Mouse (Mus musculus) CH12.LX (cell line): ENCODE data around the gene Pla2g5. TPM values are rescaled to one million over a fixed set of nuclear protein-coding genes. Genes with fewer than 3 reads are reported as not detected.
"Not testable (repeated sequence)": the region's sequence is repeated elsewhere in the genome, so short reads cannot be mapped to it uniquely, and the experiment has no call there.

ENCODE experiments used
- DNase-seq: peaks from one replicate; pipeline ENCODE4 v3.0.0-alpha.2; 2013; ENCODE audit errors: extremely low read depth
- H3K27ac ChIP-seq: 2 replicates; pipeline ENCODE4 v1.5.1; 2012; ENCODE audit warnings: low read depth, mild to moderate bottlenecking, control low read depth, moderate library complexity; ENCODE audit not compliant: insufficient read depth
- H3K27me3 ChIP-seq: replicated peaks from 2 replicates; pipeline ENCODE3; 2012; ENCODE audit warnings: inconsistent platforms
- H3K36me3 ChIP-seq, 2 experiments: replicated peaks in 1 of 2; 2 replicates each; pipeline versions ENCODE3 to v1.6.1; 2012; ENCODE audit warnings: inconsistent platforms in 1 of 2, low read length in 1 of 2, mild to moderate bottlenecking in 1 of 2, mixed read lengths in 1 of 2, moderate library complexity in 1 of 2; ENCODE audit not compliant: control insufficient read depth in 1 of 2, insufficient read depth in 1 of 2
- H3K4me1 ChIP-seq, 2 experiments: 2 replicates each; pipeline ENCODE4 v1.6.1; 2012; ENCODE audit warnings: inconsistent platforms in 1 of 2, moderate library complexity in 1 of 2; ENCODE audit not compliant: insufficient read depth in 2 of 2, control insufficient read depth in 1 of 2
- H3K4me2 ChIP-seq: 2 replicates; pipeline ENCODE4 v1.6.1; 2012; ENCODE audit warnings: low read depth, mild to moderate bottlenecking, control low read depth; ENCODE audit not compliant: poor library complexity, insufficient read depth, severe bottlenecking
- H3K4me3 ChIP-seq, 3 experiments: fragments of 150-350 bp in 1 of 3; sonication (generic) in 1 of 3; replicated peaks in 1 of 3; 2 replicates each; pipeline versions ENCODE3 to v1.5.1; 2011 to 2012; ENCODE audit warnings: low read depth in 2 of 3, low read length in 2 of 3, mild to moderate bottlenecking in 2 of 3, moderate library complexity in 2 of 3, control low read depth in 1 of 3, improper control_type of control experiment in 1 of 3, inconsistent platforms in 1 of 3, mixed read lengths in 1 of 3; ENCODE audit not compliant: poor library complexity in 1 of 3
- H3K79me2 ChIP-seq: replicated peaks from 2 replicates; pipeline ENCODE4 v1.6.1; 2012; ENCODE audit warnings: mild to moderate bottlenecking, moderate library complexity; ENCODE audit not compliant: control insufficient read depth, poor library complexity, insufficient read depth, severe bottlenecking; ENCODE audit errors: extremely low read depth
- H3K9ac ChIP-seq: 2 replicates; pipeline ENCODE4 v1.6.1; 2012; ENCODE audit warnings: low read depth, mild to moderate bottlenecking, control low read depth, moderate library complexity; ENCODE audit not compliant: insufficient read depth
- H3K9me3 ChIP-seq: replicated peaks from 2 replicates; pipeline ENCODE3; 2012; ENCODE audit warnings: low read length, inconsistent platforms, mixed read lengths
- CHD1 ChIP-seq: IDR thresholded peaks from 2 replicates; pipeline ENCODE4 v1.6.1; 2012; ENCODE audit warnings: low read depth, low read length, improper control_type of control experiment, inconsistent platforms
- E2F4 ChIP-seq: IDR thresholded peaks from 2 replicates; pipeline ENCODE4 v1.6.1; 2011; ENCODE audit warnings: low read depth, low read length, improper control_type of control experiment; ENCODE audit not compliant: insufficient replicate concordance
- EP300 ChIP-seq: IDR thresholded peaks from 2 replicates; pipeline ENCODE4 v1.6.1; 2011; ENCODE audit warnings: low read length, improper control_type of control experiment
- ETS1 ChIP-seq: conservative IDR thresholded peaks from 2 replicates; pipeline ENCODE4 v1.6.1; 2012; ENCODE audit warnings: low read depth, mild to moderate bottlenecking, inconsistent platforms, low read length, improper control_type of control experiment, moderate library complexity
- GABPA ChIP-seq: IDR thresholded peaks from 2 replicates; pipeline ENCODE4 v1.6.1; 2012; ENCODE audit warnings: low read depth, low read length, improper control_type of control experiment, inconsistent platforms; ENCODE audit not compliant: insufficient replicate concordance
- IRF4 ChIP-seq: IDR thresholded peaks from 2 replicates; pipeline ENCODE4 v1.6.1; 2014; ENCODE audit warnings: low read depth, mild to moderate bottlenecking, inconsistent platforms, low read length, improper control_type of control experiment
- JUN ChIP-seq: IDR thresholded peaks from 2 replicates; pipeline ENCODE4 v1.6.1; 2011; ENCODE audit warnings: low read depth, mild to moderate bottlenecking, low read length, improper control_type of control experiment, moderate library complexity; ENCODE audit not compliant: insufficient read depth
- MAFK ChIP-seq: IDR thresholded peaks from 2 replicates; pipeline ENCODE4 v1.6.1; 2011; ENCODE audit warnings: low read length, improper control_type of control experiment; ENCODE audit not compliant: insufficient replicate concordance
- MAZ ChIP-seq: IDR thresholded peaks from 2 replicates; pipeline ENCODE4 v1.6.1; 2012; ENCODE audit warnings: low read depth, mild to moderate bottlenecking, inconsistent platforms, low read length, improper control_type of control experiment, moderate library complexity
- MXI1 ChIP-seq: IDR thresholded peaks from 2 replicates; pipeline ENCODE4 v1.6.1; 2011; ENCODE audit warnings: mild to moderate bottlenecking, low read depth, low read length, improper control_type of control experiment
- MYC ChIP-seq: IDR thresholded peaks from 2 replicates; pipeline ENCODE4 v1.6.1; 2011; ENCODE audit warnings: low read depth, mild to moderate bottlenecking, improper control_type of control experiment, low read length
- NELFE ChIP-seq: IDR thresholded peaks from 2 replicates; pipeline ENCODE4 v1.6.1; 2011; ENCODE audit warnings: low read depth, low read length, improper control_type of control experiment
- POLR2AphosphoS2 ChIP-seq: IDR thresholded peaks from 2 replicates; pipeline ENCODE4 v1.6.1; 2011; ENCODE audit warnings: low read depth, low read length, improper control_type of control experiment
- RAD21 ChIP-seq: IDR thresholded peaks from 2 replicates; pipeline ENCODE4 v1.6.1; 2011; ENCODE audit warnings: low read depth, mild to moderate bottlenecking, low read length, improper control_type of control experiment, moderate library complexity
- RCOR1 ChIP-seq: conservative IDR thresholded peaks from 2 replicates; pipeline ENCODE4 v1.6.1; 2012; ENCODE audit warnings: low read depth, mild to moderate bottlenecking, inconsistent platforms, low read length, improper control_type of control experiment
- TCF12 ChIP-seq: IDR thresholded peaks from 2 replicates; pipeline ENCODE4 v1.6.1; 2014; ENCODE audit warnings: low read depth, mild to moderate bottlenecking, inconsistent platforms, low read length, improper control_type of control experiment
- UBTF ChIP-seq: IDR thresholded peaks from 2 replicates; pipeline ENCODE4 v1.6.1; 2012; ENCODE audit warnings: low read depth, mild to moderate bottlenecking, inconsistent platforms, low read length, improper control_type of control experiment, moderate library complexity
- ZKSCAN1 ChIP-seq: IDR thresholded peaks from 2 replicates; pipeline ENCODE4 v1.6.1; 2012; ENCODE audit warnings: low read depth, inconsistent platforms, low read length, improper control_type of control experiment, borderline replicate concordance
- ZNF384 ChIP-seq: IDR thresholded peaks from 2 replicates; pipeline ENCODE4 v1.6.1; 2012; ENCODE audit warnings: low read depth, low read length, improper control_type of control experiment, inconsistent platforms
- dilution Hi-C: fragments of 300-500 bp; cut with MboI; formaldehyde crosslinking; loops from 2 replicates; pipeline ENCODE4 v1.14.3; 2020; ENCODE audit warnings: low sequenced_read_pairs; ENCODE audit not compliant: extremely low pct_unique_long_range_greater_than_20kb, extremely low pct_ligation_motif_present
- in situ Hi-C: fragments of 300-500 bp; cut with MboI; formaldehyde crosslinking; loops from 3 replicates; pipeline ENCODE4 v1.14.3; 2019; ENCODE audit warnings: low sequenced_read_pairs, low pct_ligation_motif_present, low pct_unique_long_range_greater_than_20kb, mixed read lengths
- polyA plus RNA-seq: library from polyadenylated mRNA; unstranded; fragments of >175 nt; gene quantifications from 2 replicates; pipeline ENCODE4 v1.2.1, GENCODE M21; 2012; ENCODE audit warnings: low read depth; ENCODE audit not compliant: insufficient read length
- total RNA-seq, 2 experiments: library from RNA; depleted of rRNA; stranded (reverse); fragments of 300-350 nt in 1 of 2; fragments of >200 nt in 1 of 2; gene quantifications; 2 replicates each; pipeline ENCODE4 v1.2.3; 2012 to 2014

The Pla2g5 gene
- total and polyA plus RNA-seq, 3 experiments, result 0.53 to 0.68 TPM; not detected in 1

- Histone ChIP-seq H3K9ac (no peak overlapping the region), H3K4me3 (no peak overlapping the region), H3K27me3 (peaks cover 71% of the 10 kb centered on the region), H3K36me3 (no peaks in the 10 kb centered on the region), H3K4me2 (no peak overlapping the region), H3K9me3 (peaks cover 6% of the 10 kb centered on the region), H3K4me1 (peaks cover 0 to 3% of the 10 kb centered on the region in 2 experiments; a peak in 1 of 4 replicates), H3K79me2 (no peaks in the 10 kb centered on the region), H3K27ac (no peak overlapping the region)
- DNase-seq, result no peak
- in situ Hi-C loops, result no loop called here
- no peak for TF ChIP-seq EP300
- no peak for TF ChIP-seq JUN
- TF ChIP-seq RAD21, result no peak
- TF ChIP-seq MAZ, result no peak
- TF ChIP-seq UBTF, result no peak
- TF ChIP-seq TCF12, result no peak
- TF ChIP-seq CHD1, result no peak
- dilution Hi-C loops, result no loop called here
Observed at GRCm38 (mm10) chr4:138875986-138876385, 12.7 kb upstream of the Pla2g5 start.

- in situ Hi-C loops, H3K9ac ChIP-seq: not testable (repeated sequence)
Observed at GRCm38 (mm10) chr4:138875275-138875674, 12.0 kb upstream of the Pla2g5 start.

GRCm38 (mm10) chr4:138873864-138874263 is 10.6 kb upstream of the Pla2g5 start, which contains the start of gene Gm13030:
Gene Gm13030 (minus strand): TSS chr4:138873964.
- in situ Hi-C loops (no loop called here), dilution Hi-C loops (no loop called here)
- TF ChIP-seq RCOR1 (no peak), E2F4 (no peak), IRF4 (no peak), GABPA (no peak), MXI1 (no peak), POLR2AphosphoS2 (no peak), ZNF384 (no peak), MAFK (no peak), ZKSCAN1 (no peak), NELFE (no peak), MYC (no peak), TCF12 (no peak), ETS1 (no peak), UBTF (no peak)
- H3K27ac ChIP-seq, result no peak within 1 kb of the TSS
- no peak for DNase-seq
- peaks cover 11% of the 10 kb centered on the region for H3K9me3 ChIP-seq
- H3K27me3 ChIP-seq, result peaks cover 58% of the 10 kb centered on the region
- no peak within 1 kb of the TSS for H3K9ac ChIP-seq
- H3K36me3 ChIP-seq, result no peaks in the 10 kb centered on the region
- no peak within 1 kb of the TSS for H3K4me2 ChIP-seq
- no peak within 1 kb of the TSS for H3K4me3 ChIP-seq
- peaks cover 0 to 3% of the 10 kb centered on the region in 2 experiments; a peak in 1 of 4 replicates for H3K4me1 ChIP-seq
- H3K79me2 ChIP-seq, result no peaks in the 10 kb centered on the region

More at GRCm38 (mm10) chr4:138875275-138875674, 12.0 kb upstream of the Pla2g5 start:
- H3K27ac ChIP-seq, H3K36me3 ChIP-seq, H3K79me2 ChIP-seq, H3K9me3 ChIP-seq, dilution Hi-C loops, H3K4me1 ChIP-seq, DNase-seq, H3K4me2 ChIP-seq, H3K4me3 ChIP-seq: not testable (repeated sequence)
- peaks cover 65% of the 10 kb centered on the region for H3K27me3 ChIP-seq
